Mouse (Mus musculus) urinary bladder, postnatal 25 days (tissue): ENCODE data around the gene Ube2m.

Experiments
- DNase-seq: peaks from one replicate; pipeline ENCODE4 v3.0.0; 2022; ENCODE audit warnings: low spot score

Ube2m gene

DNA sequence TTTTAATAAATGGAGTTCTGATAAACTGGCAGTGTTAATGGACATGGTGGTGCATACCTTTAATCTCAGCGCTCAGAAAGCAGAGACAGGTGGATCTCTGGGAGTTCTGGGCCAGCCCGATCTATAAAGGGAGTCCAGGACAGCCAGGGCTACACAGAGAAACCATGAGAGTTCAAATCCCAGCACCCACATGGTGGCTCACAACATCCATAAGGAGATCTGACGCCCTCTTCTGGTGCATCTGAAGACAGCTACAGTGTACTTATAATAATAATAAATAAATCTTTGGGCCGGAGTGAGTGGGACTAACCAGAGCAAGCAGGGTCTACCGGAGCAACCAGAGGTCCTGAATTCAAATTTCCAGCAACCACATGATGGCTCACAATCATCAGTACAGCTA is 34.7 kb downstream of the Ube2m start:
- no peak for DNase-seq

DNA sequence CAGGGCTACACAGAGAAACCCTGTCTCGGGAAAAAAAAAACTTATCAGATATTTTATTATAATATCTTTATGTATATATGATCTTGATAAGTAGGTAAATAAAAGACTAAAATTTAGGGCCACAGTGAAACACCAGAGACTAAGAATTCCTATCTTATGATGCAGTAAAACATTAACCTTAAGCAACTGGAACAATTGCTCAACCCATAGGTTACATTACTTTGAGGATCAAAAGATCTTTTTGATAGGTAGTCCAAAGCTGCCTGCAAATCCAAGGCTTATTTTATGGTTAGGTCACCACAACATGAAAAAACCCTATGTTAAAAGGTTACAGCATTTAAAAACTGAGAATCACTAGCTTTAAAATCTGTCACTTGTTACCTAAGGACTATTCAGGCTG is 36.5 kb downstream of the Ube2m start:
- no peak for DNase-seq

DNA sequence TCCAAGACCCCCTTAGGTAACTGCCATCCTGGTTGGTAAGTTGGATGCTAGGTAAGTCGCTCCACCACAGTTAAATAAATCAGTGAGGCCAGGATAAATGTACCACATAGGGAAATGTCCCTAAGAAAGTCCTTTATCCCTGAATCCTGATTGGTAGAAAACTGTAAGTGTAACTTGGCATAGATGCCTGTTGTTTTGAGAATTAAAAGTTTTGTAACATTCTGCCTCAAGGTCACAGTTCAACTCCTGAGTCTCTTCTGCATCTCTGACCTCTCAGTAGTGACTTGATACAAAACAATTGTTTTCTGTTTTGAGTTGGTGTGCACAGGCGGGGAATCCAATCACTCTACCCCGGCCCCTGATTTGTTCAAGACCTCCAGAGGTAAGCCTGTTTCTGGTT is 39.2 kb downstream of the Ube2m start, which contains the start of gene Trim28:
Trim28 (plus strand) TSS at position 264 of the 400 bp plus-strand sequence.
- DNase-seq, result no peak

DNA sequence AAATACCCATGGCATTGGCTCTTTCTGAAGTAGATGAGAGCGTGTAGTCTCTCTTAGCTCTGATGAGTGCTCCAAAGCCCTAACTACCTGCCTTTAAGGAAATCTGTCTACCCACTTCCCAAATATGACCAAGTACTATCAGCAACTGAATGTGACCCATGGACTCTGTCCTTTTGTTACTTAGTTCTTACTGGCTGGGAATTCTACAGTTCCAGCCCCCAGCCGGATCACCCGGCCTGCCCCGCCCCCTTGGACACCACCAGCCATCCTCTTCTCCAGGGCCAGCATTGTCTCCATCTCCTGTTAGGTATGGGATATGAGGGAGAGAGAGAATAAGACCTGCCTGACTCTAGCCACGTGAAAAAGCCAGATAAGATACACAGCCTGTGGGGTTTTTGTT is 40.0 kb downstream of the Ube2m start, which contains the start of gene Slc27a5:
Slc27a5 (minus strand) TSS at position 140 of the 400 bp plus-strand sequence.
- no peak for DNase-seq

DNA sequence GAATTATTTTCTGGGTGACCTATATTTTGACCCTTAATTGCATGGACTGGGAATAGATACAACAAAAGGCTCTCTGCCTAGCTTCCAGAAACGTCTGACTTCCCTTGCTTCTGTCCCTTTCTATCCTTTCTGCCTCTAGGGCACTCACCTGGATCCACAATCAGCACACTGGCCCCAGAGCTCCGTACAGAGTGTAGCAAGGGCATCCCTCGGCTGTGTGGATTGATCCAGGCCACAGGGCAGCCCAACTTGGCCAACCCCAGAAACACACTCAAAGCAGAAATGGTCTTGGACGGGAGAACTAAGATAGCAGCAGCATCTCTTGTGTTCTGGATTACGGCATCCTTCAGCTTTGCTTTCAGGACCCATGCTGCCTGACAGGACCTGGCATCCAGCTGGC is 40.8 kb downstream of the Ube2m start:
- no peak for DNase-seq

DNA sequence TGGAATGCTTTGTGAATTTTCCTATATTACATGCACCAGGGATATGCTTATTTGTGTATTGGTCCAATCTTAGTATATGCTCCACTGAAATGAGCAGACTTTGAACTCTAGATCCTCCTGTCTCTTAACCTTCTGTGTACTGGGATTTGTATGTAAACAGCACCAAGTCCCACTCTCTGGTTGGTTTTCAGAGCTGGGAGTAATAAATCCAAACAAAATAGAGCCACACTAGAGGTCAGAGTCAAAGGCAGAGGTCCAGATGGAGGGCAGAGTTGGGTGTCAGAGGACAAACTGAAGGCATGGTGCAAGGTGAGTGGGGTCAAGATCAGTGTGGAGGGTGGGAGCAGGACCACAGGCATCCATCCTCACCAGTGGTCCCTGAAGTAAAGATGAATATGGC is 42.2 kb downstream of the Ube2m start:
- no peak for DNase-seq

DNA sequence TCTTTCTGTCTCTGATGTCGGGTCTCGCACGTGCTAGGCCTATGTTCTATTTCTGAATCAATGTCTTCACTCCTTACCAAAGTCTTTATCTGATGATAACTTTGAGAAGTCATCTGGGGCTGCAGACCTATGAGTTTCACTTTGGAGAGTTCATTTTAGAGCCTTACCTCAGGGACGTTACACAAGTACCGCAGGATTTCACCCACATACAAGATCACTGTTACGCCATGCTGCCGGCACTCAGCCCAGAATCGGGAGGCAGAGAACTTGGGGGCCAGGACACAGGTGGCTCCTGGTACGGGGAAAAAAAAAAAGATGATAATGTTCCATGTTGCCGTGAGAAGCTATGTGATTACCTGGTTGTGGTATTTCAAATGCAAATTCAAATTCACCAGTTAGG is 44.9 kb downstream of the Ube2m start:
- DNase-seq, result no peak

DNA sequence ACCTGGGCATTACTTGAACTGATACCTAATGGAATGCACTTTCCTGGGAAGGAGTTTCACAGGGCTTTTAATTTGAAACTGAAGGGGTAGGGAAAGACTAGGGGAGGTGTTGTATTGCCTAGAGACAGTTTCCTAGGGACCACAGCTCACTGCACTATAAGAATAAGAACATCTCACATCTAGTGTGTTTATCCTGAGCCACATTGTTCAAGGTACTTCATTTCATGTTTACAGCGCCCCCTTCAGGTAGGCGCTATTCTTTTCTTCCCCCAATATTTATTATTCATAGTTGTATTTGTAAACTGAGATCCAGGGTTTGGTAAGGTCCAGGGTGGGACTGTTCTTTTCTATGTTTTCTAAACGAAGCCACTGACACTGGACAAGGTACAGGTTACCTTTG is 45.9 kb downstream of the Ube2m start:
- peak; percentile 29 for DNase-seq

DNA sequence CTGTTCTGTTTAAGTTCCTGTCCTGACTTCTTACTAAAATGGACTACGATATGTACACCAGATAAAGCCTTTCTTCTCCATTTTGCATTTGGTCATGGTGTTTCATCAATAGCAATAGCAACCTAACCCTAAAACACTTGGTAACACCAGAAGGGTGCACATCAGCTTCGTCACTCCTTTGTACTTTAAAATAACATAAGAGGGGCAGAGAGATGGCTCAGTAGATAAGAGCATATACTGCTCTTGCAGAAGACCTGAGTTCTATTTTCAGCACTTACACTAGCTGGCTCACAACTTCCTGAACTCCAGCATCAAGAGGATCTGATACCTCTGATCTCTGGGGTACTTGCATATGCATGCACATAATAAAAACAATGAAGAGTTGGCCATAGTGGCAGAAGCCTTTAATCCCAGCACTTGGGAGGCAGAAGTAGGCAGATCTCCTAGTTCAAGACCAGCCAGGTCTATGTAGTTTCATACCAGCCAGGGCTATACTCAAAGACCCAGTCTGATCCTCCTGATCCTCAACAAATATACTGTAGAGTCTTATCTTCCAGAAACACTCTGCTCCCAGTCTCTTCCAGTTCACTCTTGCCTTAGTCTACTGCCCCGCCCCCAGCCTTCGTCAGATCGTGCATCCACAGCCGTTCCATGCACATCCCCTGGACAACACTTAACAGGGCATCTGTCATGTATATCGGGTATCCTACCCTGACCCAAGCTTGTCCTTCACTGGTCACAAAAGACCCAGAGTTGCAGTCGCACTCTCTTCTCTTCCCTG is 50.5 kb downstream of the Ube2m start:
- no peak for DNase-seq

DNA sequence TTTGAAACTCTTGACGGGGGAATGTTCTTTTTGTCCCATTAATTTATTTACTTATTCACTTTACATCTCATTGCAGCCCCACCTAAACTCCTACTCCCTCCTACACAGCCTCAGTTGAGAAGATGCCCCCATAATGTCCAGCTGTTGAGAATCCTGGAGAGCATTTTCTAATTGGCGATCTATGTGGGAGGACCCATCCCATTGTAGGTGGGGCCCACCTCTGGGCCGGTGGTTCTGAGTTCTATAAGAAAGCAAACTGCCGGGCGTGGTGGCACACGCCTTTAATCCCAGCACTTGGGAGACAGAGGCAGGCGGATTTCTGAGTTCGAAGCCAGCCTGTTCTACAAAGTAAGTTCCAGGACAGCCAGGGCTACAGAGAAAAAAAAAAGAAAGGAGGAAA is 51.2 kb downstream of the Ube2m start:
- no peak for DNase-seq

DNA sequence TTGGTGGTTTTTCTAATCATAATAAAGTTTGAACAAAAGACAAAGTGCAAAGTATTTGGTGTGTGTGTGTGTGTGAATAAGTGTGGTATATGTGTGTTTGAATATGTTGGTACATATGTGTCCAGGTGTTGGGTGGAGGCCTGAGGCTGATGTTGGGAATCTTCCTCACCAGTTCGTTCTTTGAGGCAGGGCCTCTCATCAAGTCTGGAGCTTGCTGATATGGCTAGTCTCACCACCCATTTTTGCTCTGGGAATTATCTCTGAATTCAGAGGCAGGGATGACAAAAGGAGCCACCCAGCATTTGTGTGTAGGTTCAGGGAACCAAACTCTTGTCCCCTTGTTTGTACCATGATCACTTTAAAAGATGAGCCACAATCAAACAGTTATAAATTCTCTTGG is 52.4 kb downstream of the Ube2m start:
- no peak for DNase-seq
